Mouse (Mus musculus): ENCODE measurements at regions not wholly inside any gene's neighbourhood (a gene's known extent, or its start where the extent isn't known, plus 50 kb on each side); places are given as distances from the start of the nearest gene placed in this dataset.

DNA sequence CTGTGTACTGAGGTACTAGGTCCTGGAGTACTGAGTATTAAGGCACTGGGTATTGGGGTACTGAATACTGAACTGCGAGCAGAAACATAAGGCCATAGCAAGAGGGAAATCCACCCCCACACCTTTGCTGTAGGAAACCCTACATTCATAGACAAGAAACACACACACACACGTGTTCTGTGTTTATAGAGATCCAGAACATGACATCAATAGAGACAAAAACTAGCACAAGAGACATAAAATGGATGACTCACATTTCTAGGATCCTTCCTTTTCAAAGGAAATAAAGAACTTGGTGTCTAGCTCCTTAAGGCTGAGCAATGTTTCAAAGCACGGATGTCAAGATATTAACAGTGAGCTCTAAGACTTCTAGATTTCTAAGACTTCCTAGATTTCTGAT, 49.9 kb upstream of the Nepro start:
- H3K4me1 ChIP-seq (replicated peaks; ENCODE audit: control insufficient read depth, insufficient read depth, low read length): 0 out of 2 replicates have a peak, but pooled peaks cover 5% of the 10 kb centered on the region
- H3K9ac ChIP-seq (ENCODE audit: low read length): no peak overlapping the region
- no peak for ATAC-seq (ENCODE audit: low read depth)
- no peak overlapping the region for H3K27ac ChIP-seq (ENCODE audit: low read length)
- H3K27me3 ChIP-seq (ENCODE audit: control insufficient read depth, insufficient read depth, low read depth, low read length): no peaks in the 10 kb centered on the region
- no peaks in the 10 kb centered on the region for H3K36me3 ChIP-seq (ENCODE audit: control insufficient read depth, insufficient read depth, low read length)
- 75% methylated on average over 3 of the region's 3 CpGs for WGBS
- H3K4me3 ChIP-seq (ENCODE audit: low read length): no peak overlapping the region
- H3K9me3 ChIP-seq (ENCODE audit: control insufficient read depth, low read length): no peaks in the 10 kb centered on the region
- no peak overlapping the region for H3K4me2 ChIP-seq (ENCODE audit: low read depth, low read length)

DNA sequence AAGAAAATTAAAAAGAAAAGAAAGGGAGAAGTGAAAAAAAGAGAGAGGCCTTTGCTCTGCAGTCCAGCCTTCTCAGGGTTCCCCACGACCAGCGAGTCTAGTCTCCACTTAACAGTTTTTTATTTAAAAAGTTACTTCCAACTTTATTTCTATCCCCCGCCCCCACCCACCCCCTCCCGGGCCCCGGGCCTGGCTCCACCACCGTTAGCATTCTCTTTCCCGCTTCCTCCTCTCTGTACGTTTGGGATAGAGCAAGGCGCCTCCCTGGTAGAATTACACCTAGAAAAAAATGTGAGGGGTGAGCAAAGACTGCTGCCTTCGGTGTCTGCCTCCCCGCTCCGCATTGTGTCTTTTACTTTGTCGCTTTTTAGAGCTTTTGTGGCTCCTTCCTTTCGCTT, 51.7 kb upstream of the Nepro start:
- H3K27me3 ChIP-seq (ENCODE audit: control insufficient read depth, insufficient read depth, low read depth, low read length): no peaks in the 10 kb centered on the region
- no peaks in the 10 kb centered on the region for H3K36me3 ChIP-seq (ENCODE audit: control insufficient read depth, insufficient read depth, low read length)
- H3K4me1 ChIP-seq (replicated peaks; ENCODE audit: control insufficient read depth, insufficient read depth, low read length): 0 out of 2 replicates have a peak, but pooled peaks cover 5% of the 10 kb centered on the region
- peak overlapping the region; percentile 2; the same call in 1 of the 2 replicates for H3K4me3 ChIP-seq (ENCODE audit: low read length)
- peak; percentile 28; the same call in 1 of the 2 replicates for ATAC-seq (ENCODE audit: low read depth)
- 13% methylated on average over 13 of the region's 14 CpGs for WGBS
- H3K4me2 ChIP-seq (ENCODE audit: low read depth, low read length): peak overlapping the region; percentile 41
- 0 out of 2 replicates have a peak overlapping the region, but pooled peaks have one; percentile 0 for H3K9ac ChIP-seq (ENCODE audit: low read length)
- no peaks in the 10 kb centered on the region for H3K9me3 ChIP-seq (ENCODE audit: control insufficient read depth, low read length)
- H3K27ac ChIP-seq (ENCODE audit: low read length): no peak overlapping the region

GRCm38 (mm10) chr16:44671551-44672421, 52.3 kb upstream of the Nepro start:
- H3K27ac ChIP-seq (ENCODE audit: low read length): no peak overlapping the region
- no peaks in the 10 kb centered on the region for H3K9me3 ChIP-seq (ENCODE audit: control insufficient read depth, low read length)
- no peaks in the 10 kb centered on the region for H3K36me3 ChIP-seq (ENCODE audit: control insufficient read depth, insufficient read depth, low read length)
- ATAC-seq (ENCODE audit: low read depth): no peak
- 0 out of 2 replicates have a peak, but pooled peaks cover 5% of the 10 kb centered on the region for H3K4me1 ChIP-seq (replicated peaks; ENCODE audit: control insufficient read depth, insufficient read depth, low read length)
- no peak overlapping the region for H3K4me3 ChIP-seq (ENCODE audit: low read length)
- H3K27me3 ChIP-seq (ENCODE audit: control insufficient read depth, insufficient read depth, low read depth, low read length): no peaks in the 10 kb centered on the region
- WGBS: 34% methylated on average over 22 of the region's 22 CpGs
- no peak overlapping the region for H3K9ac ChIP-seq (ENCODE audit: low read length)
- H3K4me2 ChIP-seq (ENCODE audit: low read depth, low read length): peak overlapping the region; percentile 41; the same call in 1 of the 2 replicates

GRCm38 (mm10) chr16:44668061-44668460, 56.0 kb upstream of the Nepro start:
- H3K27ac ChIP-seq (ENCODE audit: low read length): no peak overlapping the region
- H3K9me3 ChIP-seq (ENCODE audit: control insufficient read depth, low read length): no peaks in the 10 kb centered on the region
- no peak overlapping the region for H3K4me3 ChIP-seq (ENCODE audit: low read length)
- peaks cover 5% of the 10 kb centered on the region; the same call in 1 of the 2 replicates for H3K4me1 ChIP-seq (replicated peaks; ENCODE audit: control insufficient read depth, insufficient read depth, low read length)
- no peak for ATAC-seq (ENCODE audit: low read depth)
- WGBS: 85% methylated on average over 6 of the region's 6 CpGs
- H3K36me3 ChIP-seq (ENCODE audit: control insufficient read depth, insufficient read depth, low read length): no peaks in the 10 kb centered on the region
- H3K27me3 ChIP-seq (ENCODE audit: control insufficient read depth, insufficient read depth, low read depth, low read length): no peaks in the 10 kb centered on the region
- H3K9ac ChIP-seq (ENCODE audit: low read length): no peak overlapping the region
- H3K4me2 ChIP-seq (ENCODE audit: low read depth, low read length): no peak overlapping the region

DNA sequence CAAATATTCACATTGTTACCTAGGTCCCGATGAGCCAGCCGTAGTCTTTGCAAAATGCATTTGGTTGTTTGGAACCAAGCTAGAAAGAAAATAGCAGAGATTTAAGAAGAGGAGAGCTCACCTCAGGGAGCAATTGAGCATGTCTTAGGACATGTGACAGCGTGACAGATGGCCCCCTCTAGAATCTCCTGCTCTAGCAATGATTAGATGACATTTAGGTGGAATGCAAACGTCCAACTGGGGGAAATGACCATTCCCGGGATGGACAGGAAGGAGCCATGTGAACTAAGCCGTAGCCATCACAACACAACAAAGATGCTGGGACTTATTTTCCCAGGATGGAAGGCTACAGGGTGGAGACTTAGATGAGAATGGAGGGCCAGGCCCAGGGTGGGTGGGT, 57.0 kb upstream of the Nepro start:
- Histone ChIP-seq H3K4me2 (ENCODE audit: low read depth, low read length) (no peak overlapping the region), H3K36me3 (ENCODE audit: control insufficient read depth, insufficient read depth, low read length) (no peaks in the 10 kb centered on the region), H3K9me3 (ENCODE audit: control insufficient read depth, low read length) (no peaks in the 10 kb centered on the region), H3K4me1 (replicated peaks; ENCODE audit: control insufficient read depth, insufficient read depth, low read length) (peaks cover 5% of the 10 kb centered on the region; the same call in 1 of the 2 replicates), H3K27ac (ENCODE audit: low read length) (no peak overlapping the region), H3K4me3 (ENCODE audit: low read length) (no peak overlapping the region), H3K27me3 (ENCODE audit: control insufficient read depth, insufficient read depth, low read depth, low read length) (no peaks in the 10 kb centered on the region), H3K9ac (ENCODE audit: low read length) (no peak overlapping the region)
- ATAC-seq (ENCODE audit: low read depth): no peak
- WGBS: 72% methylated on average over 6 of the region's 6 CpGs

DNA sequence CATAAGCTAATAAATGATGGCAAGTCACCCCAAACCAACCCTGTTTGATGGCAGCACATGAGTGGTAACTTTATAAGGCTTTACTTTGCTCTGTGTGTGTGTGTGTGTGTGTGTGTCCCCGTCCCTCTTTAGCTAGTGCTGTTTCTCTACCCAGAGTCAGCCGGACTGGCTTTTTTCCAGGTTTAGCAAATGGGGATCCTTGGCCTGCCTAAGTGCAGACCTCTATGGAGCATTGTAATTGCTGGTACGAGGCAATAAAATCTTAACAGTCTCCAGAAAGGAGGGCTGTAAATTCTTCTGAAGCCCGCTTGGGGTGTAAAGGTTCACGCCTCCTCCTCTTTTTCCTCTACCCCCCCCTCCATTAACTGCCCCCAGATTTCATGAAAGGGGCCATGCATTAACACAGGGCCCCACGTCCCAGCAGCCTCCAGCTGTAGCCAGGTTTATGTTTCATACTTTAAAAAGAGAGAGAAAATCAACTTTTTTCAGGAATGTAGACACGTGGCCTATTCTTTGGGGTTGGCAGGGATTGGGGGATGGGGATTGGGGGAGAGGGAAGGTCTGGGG, 57.6 kb upstream of the Nepro start:
- no peaks in the 10 kb centered on the region for H3K36me3 ChIP-seq (ENCODE audit: control insufficient read depth, insufficient read depth, low read length)
- 58% methylated on average over 7 of the region's 7 CpGs for WGBS
- H3K9me3 ChIP-seq (ENCODE audit: control insufficient read depth, low read length): no peaks in the 10 kb centered on the region
- no peak overlapping the region for H3K27ac ChIP-seq (ENCODE audit: low read length)
- no peaks in the 10 kb centered on the region; the same call in 1 of the 2 replicates for H3K4me1 ChIP-seq (replicated peaks; ENCODE audit: control insufficient read depth, insufficient read depth, low read length)
- H3K27me3 ChIP-seq (ENCODE audit: control insufficient read depth, insufficient read depth, low read depth, low read length): no peaks in the 10 kb centered on the region
- no peak overlapping the region for H3K9ac ChIP-seq (ENCODE audit: low read length)
- ATAC-seq (ENCODE audit: low read depth): peak; percentile 74
- H3K4me2 ChIP-seq (ENCODE audit: low read depth, low read length): no peak overlapping the region
- no peak overlapping the region for H3K4me3 ChIP-seq (ENCODE audit: low read length)

DNA sequence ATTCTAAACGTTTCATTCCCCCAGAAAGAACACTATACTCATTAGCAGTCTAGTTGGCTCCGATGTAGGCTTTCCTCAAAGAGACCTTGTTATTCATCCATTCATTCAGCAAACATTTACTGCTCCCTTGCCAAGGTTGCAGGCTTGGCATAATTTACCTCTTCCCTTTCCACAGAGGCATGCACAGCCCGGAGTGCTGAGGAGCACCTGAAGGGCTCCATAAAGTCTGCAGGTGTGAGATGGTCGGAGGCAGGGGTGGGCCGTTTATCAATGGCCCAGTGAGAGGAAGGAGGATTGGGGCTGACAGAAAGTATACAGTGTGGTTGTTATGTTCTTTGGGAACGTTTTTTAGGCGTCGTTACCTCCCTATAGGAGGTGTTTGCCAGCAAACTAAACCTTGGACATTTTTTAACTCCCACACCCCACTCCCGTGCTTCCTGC, 58.6 kb upstream of the Nepro start:
- Histone ChIP-seq H3K4me3 (ENCODE audit: low read length) (no peak overlapping the region), H3K36me3 (ENCODE audit: control insufficient read depth, insufficient read depth, low read length) (no peaks in the 10 kb centered on the region), H3K27ac (ENCODE audit: low read length) (no peak overlapping the region), H3K4me2 (ENCODE audit: low read depth, low read length) (no peak overlapping the region), H3K9me3 (ENCODE audit: control insufficient read depth, low read length) (no peaks in the 10 kb centered on the region), H3K9ac (ENCODE audit: low read length) (no peak overlapping the region), H3K4me1 (replicated peaks; ENCODE audit: control insufficient read depth, insufficient read depth, low read length) (no peaks in the 10 kb centered on the region; the same call in 1 of the 2 replicates), H3K27me3 (ENCODE audit: control insufficient read depth, insufficient read depth, low read depth, low read length) (no peaks in the 10 kb centered on the region)
- WGBS: 60% methylated on average over 9 of the region's 9 CpGs
- 0 out of 2 replicates have a peak, but pooled peaks have one; percentile 36 for ATAC-seq (ENCODE audit: low read depth)

GRCm38 (mm10) chr16:44662966-44663600, 61.0 kb upstream of the Nepro start:
- Histone ChIP-seq H3K4me3 (ENCODE audit: low read length) (no peak overlapping the region), H3K27me3 (ENCODE audit: control insufficient read depth, insufficient read depth, low read depth, low read length) (no peaks in the 10 kb centered on the region), H3K4me1 (replicated peaks; ENCODE audit: control insufficient read depth, insufficient read depth, low read length) (no peaks in the 10 kb centered on the region; the same call in 1 of the 2 replicates), H3K9me3 (ENCODE audit: control insufficient read depth, low read length) (no peaks in the 10 kb centered on the region), H3K4me2 (ENCODE audit: low read depth, low read length) (no peak overlapping the region), H3K9ac (ENCODE audit: low read length) (no peak overlapping the region), H3K36me3 (ENCODE audit: control insufficient read depth, insufficient read depth, low read length) (no peaks in the 10 kb centered on the region), H3K27ac (ENCODE audit: low read length) (no peak overlapping the region)
- WGBS: 75% methylated on average over 6 of the region's 6 CpGs
- ATAC-seq (ENCODE audit: low read depth): no peak

Data from lung, embryonic 16.5 days (tissue).